Mouse (Mus musculus) ES-Bruce4 (cell line): ENCODE measurements around the gene Mecom. TPM values are rescaled to one million over a fixed set of nuclear protein-coding genes. Genes with fewer than 3 reads are reported as not detected.

Experiments
- H3K27ac ChIP-seq: 2 replicates; pipeline ENCODE4 v1.5.1; 2012; ENCODE audit warnings: low read length, inconsistent platforms; ENCODE audit not compliant: insufficient read depth
- H3K27me3 ChIP-seq: 2 replicates; pipeline ENCODE4 v1.6.1; 2012; ENCODE audit warnings: mild to moderate bottlenecking, low read length, inconsistent platforms; ENCODE audit not compliant: control insufficient read depth, poor library complexity, insufficient read depth, severe bottlenecking
- H3K36me3 ChIP-seq: 2 replicates; pipeline ENCODE4 v1.6.1; 2012; ENCODE audit warnings: inconsistent platforms, mild to moderate bottlenecking, low read length, moderate library complexity; ENCODE audit not compliant: control insufficient read depth, poor library complexity, insufficient read depth, severe bottlenecking
- H3K4me1 ChIP-seq: one replicate; pipeline ENCODE4 v1.8.1; 2011; ENCODE audit warnings: low read length; ENCODE audit not compliant: control insufficient read depth, insufficient read depth
- H3K4me3 ChIP-seq: 2 replicates; pipeline ENCODE4 v1.5.1; 2011; ENCODE audit warnings: low read depth, mild to moderate bottlenecking, low read length
- H3K9ac ChIP-seq: 2 replicates; pipeline ENCODE4 v1.6.1; 2012; ENCODE audit warnings: low read depth, mild to moderate bottlenecking, inconsistent platforms; ENCODE audit not compliant: poor library complexity, severe bottlenecking
- H3K9me3 ChIP-seq: replicated peaks from 2 replicates; pipeline ENCODE4 v1.6.1; 2012; ENCODE audit warnings: mild to moderate bottlenecking, low read length, inconsistent platforms; ENCODE audit not compliant: control insufficient read depth, poor library complexity, insufficient read depth, severe bottlenecking
- CTCF ChIP-seq: IDR thresholded peaks from one replicate; pipeline ENCODE4 v1.8.1; 2011; ENCODE audit warnings: low read depth, low read length
- EP300 ChIP-seq: IDR thresholded peaks from 2 replicates; pipeline ENCODE4 v1.6.1; 2011; ENCODE audit warnings: low read depth, low read length; ENCODE audit not compliant: insufficient read depth
- POLR2A ChIP-seq: IDR thresholded peaks from one replicate; pipeline ENCODE4 v1.8.1; 2011; ENCODE audit warnings: low read length; ENCODE audit not compliant: insufficient read depth
- polyA plus RNA-seq: library from polyadenylated mRNA; stranded (reverse); fragments of >200 nt; gene quantifications from 2 replicates; pipeline ENCODE4 v1.2.4, GENCODE M21; 2011; ENCODE audit warnings: low read depth; ENCODE audit not compliant: missing spikeins, insufficient read depth, insufficient read length

Mecom gene
- polyA plus RNA-seq, 1 experiment = 0.24 TPM

DNA sequence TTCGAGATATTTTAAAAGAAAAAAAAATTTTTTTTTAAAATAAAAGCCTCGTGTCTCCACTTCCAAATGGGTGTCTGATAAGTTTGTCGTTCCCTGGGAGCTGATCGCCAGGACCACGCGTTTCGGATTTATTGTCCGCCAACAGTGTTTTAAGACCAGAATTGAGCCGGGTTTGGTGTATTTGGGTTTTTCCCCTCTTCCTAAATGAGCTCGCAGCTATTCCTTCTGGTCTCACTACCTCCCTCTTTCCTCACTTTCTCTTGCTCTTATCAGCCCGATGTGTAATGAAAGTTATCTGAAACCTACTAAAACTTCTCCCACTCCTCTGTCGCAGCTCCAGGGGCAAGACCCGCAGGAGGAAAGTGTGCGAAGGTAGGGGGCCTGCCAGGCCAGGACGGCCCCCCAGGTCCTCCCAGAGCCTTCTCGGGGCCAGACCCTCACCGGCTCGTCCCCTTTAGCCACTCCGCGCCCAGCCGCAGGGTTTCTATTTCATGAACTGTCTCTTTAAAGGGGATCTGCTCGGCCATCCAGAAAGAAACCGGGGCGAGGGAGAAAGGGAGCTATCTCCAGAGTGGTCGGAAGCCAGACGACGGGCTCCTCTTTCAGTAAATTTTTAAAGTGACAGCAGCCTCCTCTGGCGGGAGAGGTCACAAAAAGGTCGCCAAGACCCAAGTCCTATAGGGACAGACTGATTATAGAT is 535.0 kb downstream of the Mecom start:
- TF ChIP-seq EP300 (no peak), CTCF (no peak), POLR2A (no peak)
- Histone ChIP-seq H3K9ac (0 out of 2 replicates have a peak overlapping the region, but pooled peaks have one; percentile 48), H3K27ac (no peak overlapping the region), H3K36me3 (no peaks in the 10 kb centered on the region), H3K9me3 (no peaks in the 10 kb centered on the region), H3K4me1 (no peaks in the 10 kb centered on the region), H3K4me3 (peak overlapping the region; percentile 48), H3K27me3 (peaks cover 4% of the 10 kb centered on the region; the same call in 1 of the 2 replicates)

DNA sequence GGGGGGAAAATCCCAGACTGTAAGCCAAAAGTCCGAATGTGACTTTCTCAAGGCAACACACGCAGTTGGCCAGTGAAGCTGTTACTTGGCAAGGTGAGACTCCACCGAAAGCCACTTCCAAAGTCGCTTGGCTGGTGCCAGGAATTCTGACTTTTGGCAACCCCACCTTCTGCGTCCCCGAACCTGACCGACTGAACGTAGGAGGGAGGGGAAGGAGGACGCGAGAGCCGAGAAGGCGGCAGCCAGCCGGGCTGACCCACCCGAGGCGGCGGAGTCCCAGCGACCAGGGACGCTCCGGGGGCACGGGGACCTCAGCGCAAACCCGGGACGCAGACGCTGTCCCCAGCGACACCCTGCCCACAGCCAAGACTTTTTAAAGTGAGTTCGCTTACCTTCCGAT is 535.7 kb downstream of the Mecom start:
- H3K36me3 ChIP-seq = no peaks in the 10 kb centered on the region
- no peaks in the 10 kb centered on the region for H3K9me3 ChIP-seq
- H3K27ac ChIP-seq = no peak overlapping the region
- TF ChIP-seq CTCF = no peak
- TF ChIP-seq POLR2A = no peak
- TF ChIP-seq EP300 = no peak
- H3K4me3 ChIP-seq = peak overlapping the region; percentile 49
- 0 out of 2 replicates have a peak overlapping the region, but pooled peaks have one; percentile 18 for H3K9ac ChIP-seq
- peaks cover 4% of the 10 kb centered on the region; the same call in 1 of the 2 replicates for H3K27me3 ChIP-seq
- no peaks in the 10 kb centered on the region for H3K4me1 ChIP-seq

DNA sequence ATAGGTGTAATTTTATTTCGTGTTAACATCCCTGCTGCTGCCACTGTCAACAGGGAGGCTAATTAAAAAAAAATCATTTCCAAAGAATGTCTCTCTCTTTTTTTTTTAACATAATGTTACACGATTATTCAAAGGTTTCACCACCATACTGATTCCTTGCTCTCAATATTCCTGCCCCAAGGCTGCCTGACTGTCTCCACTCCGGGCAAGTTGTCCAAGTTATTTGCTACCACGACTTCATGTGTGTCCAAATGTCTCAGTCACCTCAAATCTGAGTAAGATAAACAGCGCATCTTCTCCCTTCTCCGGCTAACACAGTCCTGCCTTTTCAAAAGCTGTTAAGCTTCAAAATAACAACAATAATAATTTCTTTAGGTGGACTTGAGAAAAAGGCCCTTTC is 536.1 kb downstream of the Mecom start:
- Histone ChIP-seq H3K27me3 (peaks cover 4% of the 10 kb centered on the region; the same call in 1 of the 2 replicates), H3K36me3 (no peaks in the 10 kb centered on the region), H3K9me3 (no peaks in the 10 kb centered on the region), H3K27ac (no peak overlapping the region), H3K4me1 (no peaks in the 10 kb centered on the region), H3K4me3 (no peak overlapping the region), H3K9ac (0 out of 2 replicates have a peak overlapping the region, but pooled peaks have one; percentile 18)
- TF ChIP-seq POLR2A (no peak), EP300 (no peak), CTCF (no peak)

DNA sequence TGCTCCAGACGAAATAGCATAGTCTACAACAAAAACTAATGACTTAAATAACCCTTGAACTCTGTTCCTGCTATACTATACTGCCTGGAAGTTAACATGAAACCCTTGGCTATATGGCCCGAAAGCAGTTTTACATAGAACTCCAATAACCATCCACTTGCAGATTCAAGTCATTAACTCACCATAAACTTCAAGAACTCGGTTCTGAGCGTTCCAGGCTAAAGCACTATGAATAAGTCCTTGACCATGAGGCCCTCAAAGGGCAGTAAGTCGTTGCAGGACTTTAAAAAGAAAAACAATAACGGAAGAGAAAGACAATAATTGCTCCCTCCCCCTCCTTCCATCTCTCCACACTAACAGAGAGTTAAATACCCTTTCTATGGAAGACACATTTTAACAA is 536.9 kb downstream of the Mecom start:
- no peak overlapping the region for H3K4me3 ChIP-seq
- TF ChIP-seq EP300 (no peak), CTCF (no peak), POLR2A (no peak)
- no peaks in the 10 kb centered on the region for H3K9me3 ChIP-seq
- peaks cover 4% of the 10 kb centered on the region; the same call in 1 of the 2 replicates for H3K27me3 ChIP-seq
- no peaks in the 10 kb centered on the region for H3K4me1 ChIP-seq
- no peaks in the 10 kb centered on the region for H3K36me3 ChIP-seq
- no peak overlapping the region for H3K9ac ChIP-seq
- no peak overlapping the region for H3K27ac ChIP-seq

DNA sequence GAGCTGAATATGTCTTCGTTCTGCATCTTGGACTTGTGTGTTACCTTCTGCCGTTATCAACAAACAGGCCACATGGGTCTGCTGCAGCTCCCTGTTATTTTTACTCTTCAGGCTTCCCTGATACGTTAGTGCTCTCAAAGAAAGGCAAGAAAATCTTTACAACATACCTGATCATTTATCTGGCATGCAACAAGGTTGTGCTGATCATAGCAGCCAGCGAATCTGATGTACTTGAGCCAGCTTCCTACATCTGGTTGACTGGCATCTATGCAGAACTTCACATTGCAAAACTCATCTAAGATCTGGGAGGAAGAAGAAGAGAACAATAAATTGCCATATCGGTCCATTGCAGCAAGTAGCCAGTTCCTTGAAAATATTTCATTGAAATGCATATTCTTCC is 538.2 kb downstream of the Mecom start:
- Histone ChIP-seq H3K27ac (no peak overlapping the region), H3K27me3 (peaks cover 4% of the 10 kb centered on the region; the same call in 1 of the 2 replicates), H3K9ac (no peak overlapping the region), H3K9me3 (no peaks in the 10 kb centered on the region), H3K4me3 (no peak overlapping the region), H3K4me1 (no peaks in the 10 kb centered on the region), H3K36me3 (no peaks in the 10 kb centered on the region)
- no peak for TF ChIP-seq POLR2A
- TF ChIP-seq CTCF = no peak
- TF ChIP-seq EP300 = no peak

DNA sequence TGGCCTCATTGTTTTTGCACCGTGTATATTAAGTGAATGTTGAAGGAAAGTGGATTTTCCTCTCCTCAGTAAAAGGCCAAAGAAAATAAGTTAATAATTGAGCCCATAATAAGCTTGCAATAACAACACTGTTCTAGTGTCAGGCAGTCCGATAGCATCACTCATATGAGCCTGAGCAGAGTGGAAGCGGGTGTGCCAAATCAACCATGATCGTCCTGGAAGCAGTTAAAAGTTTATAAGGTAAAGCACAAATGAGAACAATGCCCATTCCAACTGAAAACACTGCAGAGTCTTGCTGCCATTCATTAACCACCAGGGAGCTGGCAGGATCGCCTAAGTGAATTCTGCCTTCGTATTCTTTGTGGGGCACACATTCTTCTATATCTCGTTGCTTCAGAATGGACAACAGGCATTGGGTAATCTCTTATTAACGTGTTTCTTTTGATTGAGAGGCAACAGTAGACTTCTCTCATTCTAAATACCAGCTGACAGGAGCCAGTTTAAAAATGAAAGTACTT is 542.9 kb downstream of the Mecom start:
- no peaks in the 10 kb centered on the region for H3K4me1 ChIP-seq
- H3K27me3 ChIP-seq = no peaks in the 10 kb centered on the region; the same call in 1 of the 2 replicates
- H3K27ac ChIP-seq = no peak overlapping the region
- no peaks in the 10 kb centered on the region for H3K36me3 ChIP-seq
- H3K9me3 ChIP-seq = no peaks in the 10 kb centered on the region
- H3K9ac ChIP-seq = no peak overlapping the region
- no peak overlapping the region for H3K4me3 ChIP-seq
- TF ChIP-seq POLR2A (no peak), CTCF (no peak), EP300 (no peak)
